Mouse (Mus musculus) cortical plate, adult 2 months (tissue): ENCODE results near the gene Abcb5. TPM values are rescaled to one million over a fixed set of nuclear protein-coding genes. Genes with fewer than 3 reads are reported as not detected.
A peak's percentile ranks its signal among the peaks of the same experiment; 100 is the strongest.

Experiments
- H3K27ac ChIP-seq: fragments of 200-500 bp; 2 replicates; pipeline ENCODE4 v1.5.1; 2012; ENCODE audit warnings: low read length, control low read depth, inconsistent platforms; ENCODE audit not compliant: insufficient read depth
- H3K4me1 ChIP-seq: fragments of 200-500 bp; 2 replicates; pipeline ENCODE4 v1.6.1; 2011; ENCODE audit warnings: low read length; ENCODE audit not compliant: control insufficient read depth, insufficient read depth
- H3K4me3 ChIP-seq: fragments of 200-500 bp; 2 replicates; pipeline ENCODE4 v1.5.1; 2011; ENCODE audit warnings: mild to moderate bottlenecking, low read length, control low read depth; ENCODE audit not compliant: insufficient read depth
- CTCF ChIP-seq: fragments of 200-500 bp; IDR thresholded peaks from 2 replicates; pipeline ENCODE4 v1.5.1; 2011; ENCODE audit warnings: mild to moderate bottlenecking, control low read depth, low read length; ENCODE audit not compliant: insufficient read depth; ENCODE audit errors: extremely low read depth
- POLR2A ChIP-seq: fragments of 200-500 bp; IDR thresholded peaks from 2 replicates; pipeline ENCODE4 v1.6.1; 2011; ENCODE audit warnings: mild to moderate bottlenecking, low read length, control low read depth; ENCODE audit not compliant: insufficient read depth; ENCODE audit errors: extremely low read depth
- polyA plus RNA-seq: library from polyadenylated mRNA; depleted of rRNA; stranded (reverse); fragments of >200 nt; gene quantifications from 2 replicates; pipeline ENCODE4 v1.2.3, GENCODE M21; 2012

The Abcb5 gene
- polyA plus RNA-seq, 1 experiment: not detected

GRCm38 (mm10) chr12:118902249-118902648 lies 64.0 kb downstream of the Abcb5 start:
- no peak overlapping the region for H3K4me3 ChIP-seq
- no peaks in the 10 kb centered on the region for H3K4me1 ChIP-seq
- no peak overlapping the region for H3K27ac ChIP-seq
- TF ChIP-seq CTCF (no peak), POLR2A (no peak)

- no peak overlapping the region for H3K4me3 ChIP-seq
- no peak overlapping the region for H3K27ac ChIP-seq
- TF ChIP-seq POLR2A (no peak), CTCF (no peak)
- no peaks in the 10 kb centered on the region for H3K4me1 ChIP-seq
These were observed 78.3 kb downstream of the Abcb5 start for GRCm38 (mm10) chr12:118887964-118888363.

GRCm38 (mm10) chr12:118882790-118883189 lies 83.4 kb downstream of the Abcb5 start:
- Histone ChIP-seq H3K27ac (no peak overlapping the region), H3K4me3 (no peak overlapping the region), H3K4me1 (no peaks in the 10 kb centered on the region)
- TF ChIP-seq CTCF (no peak), POLR2A (no peak)

GRCm38 (mm10) chr12:118872673-118873072 lies 93.5 kb downstream of the Abcb5 start:
- H3K4me3 ChIP-seq: no peak overlapping the region
- H3K27ac ChIP-seq: no peak overlapping the region
- TF ChIP-seq CTCF (no peak), POLR2A (no peak)
- H3K4me1 ChIP-seq: no peaks in the 10 kb centered on the region

- H3K27ac ChIP-seq: no peak overlapping the region
- no peak overlapping the region for H3K4me3 ChIP-seq
- TF ChIP-seq POLR2A: no peak
- H3K4me1 ChIP-seq: no peaks in the 10 kb centered on the region
These were observed 110.1 kb downstream of the Abcb5 start for GRCm38 (mm10) chr12:118856151-118856550.

GRCm38 (mm10) chr12:118854831-118855453 lies 111.3 kb downstream of the Abcb5 start:
- no peak overlapping the region for H3K27ac ChIP-seq
- H3K4me1 ChIP-seq: no peaks in the 10 kb centered on the region
- no peak overlapping the region for H3K4me3 ChIP-seq
- TF ChIP-seq CTCF (peak; percentile 50), POLR2A (no peak)

GRCm38 (mm10) chr12:118854401-118854800 lies 111.8 kb downstream of the Abcb5 start:
- Histone ChIP-seq H3K4me3 (no peak overlapping the region), H3K27ac (no peak overlapping the region), H3K4me1 (no peaks in the 10 kb centered on the region)
- TF ChIP-seq POLR2A: no peak
- TF ChIP-seq CTCF: no peak

- no peak overlapping the region for H3K4me3 ChIP-seq
- TF ChIP-seq CTCF (no peak), POLR2A (no peak)
- H3K27ac ChIP-seq: no peak overlapping the region
- no peaks in the 10 kb centered on the region for H3K4me1 ChIP-seq
These were observed 112.9 kb downstream of the Abcb5 start for GRCm38 (mm10) chr12:118853331-118853730.

GRCm38 (mm10) chr12:118850851-118851410 lies 115.3 kb downstream of the Abcb5 start:
- Histone ChIP-seq H3K27ac (no peak overlapping the region), H3K4me3 (no peak overlapping the region), H3K4me1 (no peaks in the 10 kb centered on the region)
- TF ChIP-seq CTCF (no peak), POLR2A (no peak)

- Histone ChIP-seq H3K4me3 (no peak overlapping the region), H3K4me1 (no peaks in the 10 kb centered on the region), H3K27ac (no peak overlapping the region)
- TF ChIP-seq CTCF (no peak), POLR2A (no peak)
These were observed 116.2 kb downstream of the Abcb5 start for GRCm38 (mm10) chr12:118849996-118850395.
